Mouse (Mus musculus) neural tube, embryonic 13.5 days (tissue): ENCODE measurements around the gene Gsn. TPM values are rescaled to one million over a fixed set of nuclear protein-coding genes. Genes with fewer than 3 reads are reported as not detected.

Experiments used
- ATAC-seq: fragments of 200-750 bp; cut with Nextera tagmentation; 2 replicates; pipeline ENCODE4 v1.8.0; 2017; ENCODE audit warnings: low read depth, mild to moderate bottlenecking, moderate TSS enrichment, moderate library complexity
- H3K27ac ChIP-seq: fragments of 300-500 bp; sonication (generic); replicated peaks from 2 replicates; pipeline ENCODE4 v1.5.1; 2015; ENCODE audit warnings: moderate library complexity, mild to moderate bottlenecking, inconsistent platforms
- H3K27me3 ChIP-seq: fragments of 300-500 bp; sonication (generic); 2 replicates; pipeline ENCODE4 v1.6.1; 2015; ENCODE audit warnings: mild to moderate bottlenecking, inconsistent platforms
- H3K36me3 ChIP-seq: fragments of 300-500 bp; sonication (generic); 2 replicates; pipeline ENCODE4 v1.6.1; 2015; ENCODE audit warnings: mild to moderate bottlenecking, inconsistent platforms
- H3K4me1 ChIP-seq: fragments of 300-500 bp; sonication (generic); replicated peaks from 2 replicates; pipeline ENCODE4 v1.6.1; 2015; ENCODE audit warnings: inconsistent platforms
- H3K4me2 ChIP-seq: fragments of 300-500 bp; sonication (generic); 2 replicates; pipeline ENCODE4 v1.6.1; 2015; ENCODE audit warnings: inconsistent platforms, mild to moderate bottlenecking, moderate library complexity
- H3K4me3 ChIP-seq: fragments of 300-500 bp; sonication (generic); 2 replicates; pipeline ENCODE4 v1.5.1; 2015; ENCODE audit warnings: mild to moderate bottlenecking, inconsistent platforms
- H3K9ac ChIP-seq: fragments of 300-500 bp; sonication (generic); 2 replicates; pipeline ENCODE4 v1.6.1; 2015; ENCODE audit warnings: moderate library complexity, mild to moderate bottlenecking, inconsistent platforms
- H3K9me3 ChIP-seq: fragments of 300-500 bp; sonication (generic); 2 replicates; pipeline ENCODE4 v1.6.1; 2016; ENCODE audit warnings: inconsistent platforms
- WGBS: fragments of 180-500 bp; shearing (Covaris S2); methylation state at CpG from one replicate; pipeline ENCODE4 v1.1.7; 2015; 5-methylcytosine and 5-hydroxymethylcytosine counted together
- polyA plus RNA-seq: library from polyadenylated mRNA; unstranded; fragments of >200 nt; fragmentation: Nextera tagmentation; extraction: Ambion mirVana; gene quantifications from 2 replicates; pipeline ENCODE4 v1.2.1, GENCODE M21; 2015

Gsn gene
- polyA plus RNA-seq, 1 experiment from 2014 or later = 38.4 TPM

- H3K27ac ChIP-seq = no peak overlapping the region
- H3K9me3 ChIP-seq = no peaks in the 10 kb centered on the region
- peak overlapping the region; percentile 79; the same call in 1 of the 2 replicates for H3K9ac ChIP-seq
- peaks cover 39% of the 10 kb centered on the region for H3K27me3 ChIP-seq
- peak overlapping the region; percentile 57 for H3K4me3 ChIP-seq
- peaks cover 28% of the 10 kb centered on the region for H3K4me1 ChIP-seq
- 50% methylated on average over 8 of the region's 8 CpGs for WGBS
- H3K36me3 ChIP-seq = no peaks in the 10 kb centered on the region
- no peak for ATAC-seq
- peak overlapping the region; percentile 85 for H3K4me2 ChIP-seq
Measured at GRCm38 (mm10) chr2:35256932-35257331, 752 bp downstream of the Gsn start.

GRCm38 (mm10) chr2:35257886-35258285 is 1.7 kb downstream of the Gsn start:
- Histone ChIP-seq H3K4me1 (peaks cover 28% of the 10 kb centered on the region), H3K27ac (no peak overlapping the region), H3K9ac (no peak overlapping the region), H3K27me3 (peaks cover 39% of the 10 kb centered on the region), H3K4me2 (no peak overlapping the region), H3K4me3 (no peak overlapping the region), H3K9me3 (no peaks in the 10 kb centered on the region), H3K36me3 (no peaks in the 10 kb centered on the region)
- no peak for ATAC-seq
- 81% methylated on average over 2 of the region's 2 CpGs for WGBS

DNA sequence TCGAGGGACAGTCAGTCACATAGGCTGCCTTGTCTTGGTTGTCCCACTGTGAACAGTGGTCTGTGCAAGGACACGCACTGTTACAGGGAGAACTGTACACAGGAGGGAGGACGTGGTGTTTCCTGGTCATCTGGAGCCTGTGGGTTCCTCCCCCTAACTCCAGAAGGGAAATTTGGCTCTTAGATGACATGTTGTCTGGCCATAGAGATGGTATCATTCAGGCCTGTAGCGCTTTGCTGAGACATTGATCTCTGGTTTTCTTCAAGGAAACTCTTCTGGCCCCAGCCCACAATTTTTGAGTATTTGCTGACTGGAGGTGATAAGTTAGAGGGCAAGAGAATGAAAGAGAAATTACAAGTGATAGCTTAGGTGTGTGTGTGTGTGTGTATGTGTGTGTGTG is 2.4 kb downstream of the Gsn start:
- no peaks in the 10 kb centered on the region for H3K9me3 ChIP-seq
- H3K27me3 ChIP-seq = peaks cover 39% of the 10 kb centered on the region
- H3K9ac ChIP-seq = no peak overlapping the region
- H3K27ac ChIP-seq = no peak overlapping the region
- no peaks in the 10 kb centered on the region for H3K36me3 ChIP-seq
- 84% methylated on average over 4 of the region's 4 CpGs for WGBS
- H3K4me1 ChIP-seq = peaks cover 28% of the 10 kb centered on the region
- H3K4me3 ChIP-seq = no peak overlapping the region
- H3K4me2 ChIP-seq = no peak overlapping the region
- no peak for ATAC-seq

DNA sequence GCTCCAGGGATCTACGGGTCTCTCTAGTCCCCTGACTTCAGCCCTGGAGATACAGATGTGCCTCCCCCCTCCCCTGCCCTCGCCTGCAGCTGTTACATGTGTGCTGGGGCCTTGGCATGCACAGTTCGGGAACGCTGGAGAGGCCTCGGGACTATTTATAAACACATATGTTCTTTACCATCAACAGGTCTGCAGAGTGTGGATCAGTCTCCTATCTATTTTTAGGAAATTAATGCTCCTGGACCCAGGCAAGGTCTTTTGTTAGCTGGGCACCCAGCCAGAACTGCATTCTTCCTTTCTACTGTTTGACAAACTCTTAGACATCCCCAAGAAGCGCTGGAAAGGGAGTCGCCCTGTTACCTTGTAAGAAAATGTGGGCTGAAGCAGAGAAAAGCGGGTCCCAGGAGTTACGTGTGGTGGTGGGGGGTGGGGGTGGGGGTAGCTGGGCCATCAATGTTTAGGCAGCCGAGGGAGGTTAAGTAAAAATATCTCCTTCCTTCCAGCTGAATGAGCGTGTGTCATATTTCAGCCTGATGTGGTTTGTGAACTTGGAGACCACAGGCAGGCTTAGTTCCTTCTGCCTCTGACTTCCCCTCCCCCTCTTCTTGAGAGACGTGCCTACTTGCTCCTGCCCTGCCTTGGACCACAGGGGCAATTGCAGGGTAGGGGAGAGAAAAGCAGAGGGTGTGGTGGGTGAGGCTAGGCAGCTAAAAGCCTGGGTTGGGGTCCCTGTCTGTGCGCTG is 3.3 kb downstream of the Gsn start:
- Histone ChIP-seq H3K9ac (no peak overlapping the region), H3K9me3 (no peaks in the 10 kb centered on the region), H3K4me3 (no peak overlapping the region), H3K4me1 (peaks cover 28% of the 10 kb centered on the region), H3K36me3 (no peaks in the 10 kb centered on the region), H3K4me2 (no peak overlapping the region), H3K27ac (no peak overlapping the region), H3K27me3 (peaks cover 35% of the 10 kb centered on the region)
- 64% methylated on average over 13 of the region's 13 CpGs for WGBS
- no peak for ATAC-seq

- Histone ChIP-seq H3K4me2 (no peak overlapping the region), H3K36me3 (no peaks in the 10 kb centered on the region), H3K9ac (no peak overlapping the region), H3K27me3 (peaks cover 27% of the 10 kb centered on the region), H3K27ac (no peak overlapping the region), H3K4me1 (peaks cover 26% of the 10 kb centered on the region), H3K9me3 (no peaks in the 10 kb centered on the region), H3K4me3 (no peak overlapping the region)
- 71% methylated on average over 1 of the region's 1 CpGs for WGBS
- no peak for ATAC-seq
Measured at GRCm38 (mm10) chr2:35260291-35260690, 4.1 kb downstream of the Gsn start.

DNA sequence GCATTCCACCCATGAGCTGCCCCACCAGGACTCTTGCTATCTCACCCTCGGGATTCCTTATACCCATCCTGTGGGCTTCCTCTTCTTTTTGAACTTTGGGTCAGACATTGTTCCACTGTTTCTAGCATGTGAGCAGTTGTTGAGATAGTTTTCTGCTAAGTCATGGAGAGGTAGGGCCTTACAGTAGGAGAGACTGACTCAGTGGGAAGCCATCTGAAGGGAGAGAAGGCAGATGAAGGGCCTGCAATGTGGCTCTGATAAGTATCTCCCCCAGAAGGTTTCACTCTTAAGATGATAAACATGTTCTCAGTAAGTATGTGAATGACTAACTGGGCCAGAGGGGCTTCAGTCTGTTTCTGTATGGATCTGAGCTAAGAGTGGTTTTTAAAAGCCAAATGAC is 7.9 kb downstream of the Gsn start:
- 84% methylated on average over 1 of the region's 1 CpGs for WGBS
- no peak overlapping the region for H3K4me2 ChIP-seq

DNA sequence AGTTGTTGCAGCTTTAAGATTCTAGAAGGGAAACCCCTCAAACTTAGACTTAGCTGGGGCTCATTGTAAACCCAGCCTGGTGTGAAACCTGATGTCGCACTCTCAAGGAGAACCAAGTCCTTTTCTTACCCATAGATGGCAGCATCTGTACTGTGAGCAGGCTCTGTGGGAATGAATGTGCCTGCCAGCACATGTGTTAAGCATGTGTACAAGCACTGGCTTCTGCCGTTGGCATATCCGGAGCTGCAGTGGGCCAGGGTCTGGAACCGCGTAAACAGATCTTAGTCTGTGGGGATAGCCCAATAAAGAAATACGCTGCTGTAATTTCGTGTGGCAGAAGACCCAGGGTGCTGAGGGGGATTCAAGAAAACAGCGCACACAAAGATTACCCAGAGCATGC is 9.1 kb downstream of the Gsn start:
- Histone ChIP-seq H3K36me3 (no peaks in the 10 kb centered on the region), H3K9me3 (no peaks in the 10 kb centered on the region), H3K27me3 (no peaks in the 10 kb centered on the region), H3K9ac (no peak overlapping the region), H3K4me2 (no peak overlapping the region), H3K4me1 (peaks cover 9% of the 10 kb centered on the region), H3K27ac (no peak overlapping the region), H3K4me3 (no peak overlapping the region)
- ATAC-seq = peak; percentile 72
- WGBS = 50% methylated on average over 8 of the region's 8 CpGs

More for the DNA sequence above, 7.9 kb downstream of the Gsn start:
- H3K27ac ChIP-seq = no peak overlapping the region
- H3K27me3 ChIP-seq = no peaks in the 10 kb centered on the region
- ATAC-seq = no peak
- H3K4me3 ChIP-seq = no peak overlapping the region
- no peaks in the 10 kb centered on the region for H3K36me3 ChIP-seq
- peaks cover 8% of the 10 kb centered on the region; the same call in 1 of the 2 replicates for H3K4me1 ChIP-seq
- no peaks in the 10 kb centered on the region for H3K9me3 ChIP-seq
- H3K9ac ChIP-seq = no peak overlapping the region

- peaks cover 13% of the 10 kb centered on the region for H3K4me1 ChIP-seq
- no peak overlapping the region for H3K27ac ChIP-seq
- no peak overlapping the region for H3K4me3 ChIP-seq
- H3K9me3 ChIP-seq = no peaks in the 10 kb centered on the region
- 80% methylated on average over 8 of the region's 8 CpGs for WGBS
- no peak overlapping the region for H3K4me2 ChIP-seq
- H3K27me3 ChIP-seq = no peaks in the 10 kb centered on the region
- no peaks in the 10 kb centered on the region for H3K36me3 ChIP-seq
- no peak overlapping the region for H3K9ac ChIP-seq
- no peak; the same call in 1 of the 2 replicates for ATAC-seq
Measured at GRCm38 (mm10) chr2:35265775-35266174, 9.6 kb downstream of the Gsn start.

DNA sequence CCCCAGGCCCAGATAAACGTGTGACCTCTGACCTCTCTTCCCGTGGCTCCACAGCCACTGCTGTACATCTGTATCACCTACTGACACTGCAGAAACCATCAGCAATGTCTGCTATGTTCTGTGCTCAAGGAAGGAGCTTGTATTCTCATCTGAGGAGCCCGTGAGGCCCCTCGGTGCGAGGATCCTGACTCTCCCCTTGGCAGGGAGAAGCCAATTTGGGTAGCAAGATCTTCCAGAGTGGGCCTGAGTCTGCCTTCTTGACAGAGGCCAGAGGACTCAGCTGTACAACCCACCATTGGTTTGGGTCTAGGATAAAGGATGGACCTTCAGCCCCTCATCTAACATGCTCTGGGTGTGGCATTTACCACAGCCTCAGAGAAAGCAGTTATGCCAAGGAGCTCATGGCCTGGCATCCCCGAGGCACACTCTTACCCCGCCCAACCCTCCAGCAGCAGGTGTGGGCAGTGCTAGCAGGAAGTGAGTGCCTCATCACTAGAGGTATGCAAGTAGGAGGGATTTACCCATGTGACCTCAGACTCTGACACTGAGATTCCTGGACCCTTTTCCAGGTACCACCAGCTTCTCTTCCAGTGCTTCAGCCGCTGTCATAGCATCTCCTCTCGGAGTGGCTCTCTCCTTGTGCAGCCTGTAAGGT is 10.2 kb downstream of the Gsn start:
- H3K4me2 ChIP-seq = no peak overlapping the region
- no peak overlapping the region for H3K9ac ChIP-seq
- peaks cover 13% of the 10 kb centered on the region for H3K4me1 ChIP-seq
- WGBS = 81% methylated on average over 9 of the region's 9 CpGs
- H3K27ac ChIP-seq = no peak overlapping the region
- H3K36me3 ChIP-seq = no peaks in the 10 kb centered on the region
- no peak overlapping the region for H3K4me3 ChIP-seq
- no peak for ATAC-seq
- no peaks in the 10 kb centered on the region for H3K27me3 ChIP-seq
- H3K9me3 ChIP-seq = no peaks in the 10 kb centered on the region

GRCm38 (mm10) chr2:35267156-35267875 is 11.1 kb downstream of the Gsn start:
- WGBS = 88% methylated on average over 13 of the region's 13 CpGs
- no peak for ATAC-seq
- Histone ChIP-seq H3K9ac (no peak overlapping the region), H3K4me3 (no peak overlapping the region), H3K27ac (no peak overlapping the region), H3K27me3 (no peaks in the 10 kb centered on the region), H3K4me1 (peaks cover 13% of the 10 kb centered on the region), H3K9me3 (no peaks in the 10 kb centered on the region), H3K36me3 (no peaks in the 10 kb centered on the region), H3K4me2 (no peak overlapping the region)

GRCm38 (mm10) chr2:35267876-35268566 is 11.8 kb downstream of the Gsn start:
- WGBS = 83% methylated on average over 10 of the region's 10 CpGs

GRCm38 (mm10) chr2:35269136-35269535 is 13.0 kb downstream of the Gsn start:
- Histone ChIP-seq H3K4me2 (no peak overlapping the region), H3K4me3 (no peak overlapping the region), H3K36me3 (no peaks in the 10 kb centered on the region), H3K9ac (no peak overlapping the region), H3K9me3 (no peaks in the 10 kb centered on the region), H3K27ac (no peak overlapping the region), H3K4me1 (peaks cover 24% of the 10 kb centered on the region), H3K27me3 (no peaks in the 10 kb centered on the region)
- no peak for ATAC-seq
- WGBS = 87% methylated on average over 6 of the region's 6 CpGs

More at GRCm38 (mm10) chr2:35267876-35268566, 11.8 kb downstream of the Gsn start:
- H3K4me3 ChIP-seq = no peak overlapping the region
- H3K4me1 ChIP-seq = peaks cover 15% of the 10 kb centered on the region
- H3K4me2 ChIP-seq = no peak overlapping the region
- H3K36me3 ChIP-seq = no peaks in the 10 kb centered on the region
- no peak overlapping the region for H3K9ac ChIP-seq
- H3K27ac ChIP-seq = no peak overlapping the region
- ATAC-seq = no peak
- no peaks in the 10 kb centered on the region for H3K9me3 ChIP-seq
- H3K27me3 ChIP-seq = no peaks in the 10 kb centered on the region
